Mouse (Mus musculus) kidney, embryonic 16.5 days (tissue): ENCODE results near the gene Pard3. TPM values are rescaled to one million over a fixed set of nuclear protein-coding genes. Genes with fewer than 3 reads are reported as not detected.

Experiments used
- ATAC-seq: fragments of 200-750 bp; cut with Nextera tagmentation; 2 replicates; pipeline ENCODE4 v1.8.0; 2017; ENCODE audit warnings: moderate TSS enrichment; ENCODE audit not compliant: low FRiP score, low TSS enrichment
- H3K27ac ChIP-seq: fragments of 300-500 bp; sonication (generic); 2 replicates; pipeline ENCODE4 v1.5.1; 2014; ENCODE audit warnings: low read length
- H3K27me3 ChIP-seq: fragments of 300-500 bp; sonication (generic); 2 replicates; pipeline ENCODE4 v1.6.1; 2014; ENCODE audit warnings: low read length, control low read depth, mixed read lengths; ENCODE audit not compliant: insufficient read depth
- H3K36me3 ChIP-seq: fragments of 300-500 bp; sonication (generic); 2 replicates; pipeline ENCODE4 v1.6.1; 2014; ENCODE audit warnings: low read length, control low read depth, mixed read lengths; ENCODE audit not compliant: insufficient read depth
- H3K4me1 ChIP-seq: fragments of 300-500 bp; sonication (generic); 2 replicates; pipeline ENCODE4 v1.6.1; 2014; ENCODE audit warnings: low read length, control low read depth, mixed read lengths; ENCODE audit not compliant: insufficient read depth
- H3K4me2 ChIP-seq: fragments of 300-500 bp; sonication (generic); replicated peaks from 2 replicates; pipeline ENCODE4 v1.6.1; 2014; ENCODE audit warnings: low read depth, low read length
- H3K4me3 ChIP-seq: fragments of 300-500 bp; sonication (generic); 2 replicates; pipeline ENCODE4 v1.5.1; 2014; ENCODE audit warnings: mild to moderate bottlenecking, low read length
- H3K9ac ChIP-seq: fragments of 300-500 bp; sonication (generic); replicated peaks from 2 replicates; pipeline ENCODE4 v1.6.1; 2014; ENCODE audit warnings: low read length
- H3K9me3 ChIP-seq: fragments of 300-500 bp; sonication (generic); 2 replicates; pipeline ENCODE4 v1.6.1; 2016; ENCODE audit warnings: low read length, control low read depth
- WGBS: fragments of 180-500 bp; shearing (Covaris S2); extraction: QIAGEN DNeasy Blood & Tissue Kit; methylation state at CpG from one replicate; pipeline ENCODE4 v1.1.7; 2014; 5-methylcytosine and 5-hydroxymethylcytosine counted together
- polyA plus RNA-seq: library from polyadenylated mRNA; unstranded; fragments of >200 nt; fragmentation: Nextera tagmentation; extraction: Ambion mirVana; gene quantifications from 2 replicates; pipeline ENCODE4 v1.2.1, GENCODE M21; 2015

The Pard3 gene
- polyA plus RNA-seq, 1 experiment from 2014 or later = 25.5 TPM

- H3K4me3 ChIP-seq = no peak overlapping the region
- H3K27me3 ChIP-seq = no peaks in the 10 kb centered on the region
- H3K9ac ChIP-seq = no peak overlapping the region
- peaks cover 32% of the 10 kb centered on the region for H3K4me1 ChIP-seq
- no peaks in the 10 kb centered on the region for H3K9me3 ChIP-seq
- H3K4me2 ChIP-seq = no peak overlapping the region
- WGBS = 73% methylated on average over 3 of the region's 3 CpGs
- no peak overlapping the region for H3K27ac ChIP-seq
- no peak for ATAC-seq
- H3K36me3 ChIP-seq = no peaks in the 10 kb centered on the region
Observed at GRCm38 (mm10) chr8:127081297-127081696, 17.6 kb downstream of the Pard3 start.

- Histone ChIP-seq H3K9ac (no peak overlapping the region), H3K4me3 (no peak overlapping the region), H3K27me3 (no peaks in the 10 kb centered on the region), H3K4me1 (peaks cover 27% of the 10 kb centered on the region), H3K9me3 (no peaks in the 10 kb centered on the region), H3K27ac (no peak overlapping the region), H3K36me3 (no peaks in the 10 kb centered on the region), H3K4me2 (no peak overlapping the region)
- 80% methylated on average over 2 of the region's 2 CpGs for WGBS
- ATAC-seq = no peak
Observed at GRCm38 (mm10) chr8:127082486-127082885, 18.8 kb downstream of the Pard3 start.

DNA sequence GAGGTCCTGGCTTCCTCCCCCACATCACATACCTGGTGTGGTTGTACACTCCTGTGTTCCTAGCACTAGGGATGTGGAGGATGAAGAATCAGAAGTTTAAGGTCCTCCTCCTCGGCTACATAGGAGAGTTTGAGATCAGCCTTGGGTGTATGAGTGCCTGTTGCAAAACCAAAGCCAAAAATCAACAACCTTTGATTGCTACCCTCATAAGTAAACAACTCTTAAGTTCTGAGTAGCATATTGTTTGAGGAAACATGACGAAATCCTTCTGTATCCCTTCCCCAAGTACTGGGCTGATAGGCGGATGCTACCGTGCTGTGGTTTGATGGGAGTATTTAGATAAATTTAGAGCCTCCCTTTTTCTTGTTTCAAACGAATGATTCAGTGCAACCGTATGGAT is 20.9 kb downstream of the Pard3 start:
- H3K9me3 ChIP-seq = no peaks in the 10 kb centered on the region
- whole genome bisulfite sequencing = 81% methylated on average over 6 of the region's 6 CpGs

GRCm38 (mm10) chr8:127087434-127087833 is 23.7 kb downstream of the Pard3 start:
- Histone ChIP-seq H3K4me2 (no peak overlapping the region), H3K4me3 (no peak overlapping the region), H3K36me3 (no peaks in the 10 kb centered on the region), H3K27me3 (no peaks in the 10 kb centered on the region), H3K4me1 (peaks cover 39% of the 10 kb centered on the region), H3K9me3 (no peaks in the 10 kb centered on the region), H3K9ac (no peak overlapping the region), H3K27ac (no peak overlapping the region)
- WGBS = 74% methylated on average over 1 of the region's 1 CpGs
- ATAC-seq = no peak

More for the DNA sequence above, 20.9 kb downstream of the Pard3 start:
- no peak overlapping the region for H3K4me2 ChIP-seq
- H3K9ac ChIP-seq = no peak overlapping the region
- no peak overlapping the region for H3K4me3 ChIP-seq
- no peak overlapping the region for H3K27ac ChIP-seq
- H3K4me1 ChIP-seq = peaks cover 38% of the 10 kb centered on the region
- H3K27me3 ChIP-seq = no peaks in the 10 kb centered on the region
- no peaks in the 10 kb centered on the region for H3K36me3 ChIP-seq
- ATAC-seq = no peak

DNA sequence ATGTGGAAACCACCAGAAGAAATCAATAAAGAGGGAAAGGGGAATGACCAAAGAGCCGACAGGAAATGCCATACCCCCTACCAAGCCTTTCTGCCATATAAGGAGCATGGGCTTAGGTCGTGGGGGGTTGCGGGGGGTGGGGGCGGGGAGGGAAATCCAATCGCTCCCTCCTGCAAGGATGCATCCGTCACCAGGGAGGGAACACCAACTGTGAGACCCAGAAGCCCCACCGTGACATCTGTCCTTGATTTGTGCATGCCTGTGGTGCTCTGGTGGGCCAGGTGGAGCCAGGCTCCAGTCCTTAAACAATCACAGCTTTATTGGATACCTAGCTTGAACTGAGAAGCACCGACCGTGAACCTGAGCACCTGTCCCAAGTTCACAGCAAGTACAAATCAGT is 24.7 kb downstream of the Pard3 start:
- H3K4me1 ChIP-seq = peaks cover 46% of the 10 kb centered on the region
- H3K27ac ChIP-seq = no peak overlapping the region
- no peak for ATAC-seq
- H3K27me3 ChIP-seq = no peaks in the 10 kb centered on the region
- 4% methylated on average over 8 of the region's 9 CpGs for whole genome bisulfite sequencing
- no peak overlapping the region for H3K4me3 ChIP-seq
- H3K9me3 ChIP-seq = no peaks in the 10 kb centered on the region
- no peak overlapping the region for H3K4me2 ChIP-seq
- no peaks in the 10 kb centered on the region for H3K36me3 ChIP-seq
- H3K9ac ChIP-seq = no peak overlapping the region

- Histone ChIP-seq H3K27me3 (no peaks in the 10 kb centered on the region), H3K4me2 (no peak overlapping the region), H3K9me3 (no peaks in the 10 kb centered on the region), H3K4me1 (peaks cover 46% of the 10 kb centered on the region), H3K4me3 (no peak overlapping the region), H3K36me3 (no peaks in the 10 kb centered on the region), H3K27ac (no peak overlapping the region), H3K9ac (no peak overlapping the region)
- no peak for ATAC-seq
- WGBS = 20% methylated on average over 8 of the region's 8 CpGs
Observed at GRCm38 (mm10) chr8:127089021-127089420, 25.3 kb downstream of the Pard3 start.

- no peak overlapping the region for H3K4me2 ChIP-seq
- no peak for ATAC-seq
- no peak overlapping the region for H3K9ac ChIP-seq
- H3K36me3 ChIP-seq = no peaks in the 10 kb centered on the region
- 71% methylated on average over 4 of the region's 4 CpGs for WGBS
- no peaks in the 10 kb centered on the region for H3K9me3 ChIP-seq
- H3K27ac ChIP-seq = no peak overlapping the region
- peaks cover 46% of the 10 kb centered on the region for H3K4me1 ChIP-seq
- no peaks in the 10 kb centered on the region for H3K27me3 ChIP-seq
- H3K4me3 ChIP-seq = no peak overlapping the region
Observed at GRCm38 (mm10) chr8:127090435-127090834, 26.7 kb downstream of the Pard3 start.

GRCm38 (mm10) chr8:127091936-127092335 is 28.2 kb downstream of the Pard3 start:
- no peaks in the 10 kb centered on the region for H3K27me3 ChIP-seq
- H3K4me1 ChIP-seq = peaks cover 46% of the 10 kb centered on the region
- H3K27ac ChIP-seq = no peak overlapping the region
- no peaks in the 10 kb centered on the region for H3K36me3 ChIP-seq
- no peak for ATAC-seq
- no peak overlapping the region for H3K9ac ChIP-seq
- H3K9me3 ChIP-seq = no peaks in the 10 kb centered on the region
- WGBS = 88% methylated on average over 3 of the region's 3 CpGs
- no peak overlapping the region for H3K4me3 ChIP-seq
- no peak overlapping the region for H3K4me2 ChIP-seq

DNA sequence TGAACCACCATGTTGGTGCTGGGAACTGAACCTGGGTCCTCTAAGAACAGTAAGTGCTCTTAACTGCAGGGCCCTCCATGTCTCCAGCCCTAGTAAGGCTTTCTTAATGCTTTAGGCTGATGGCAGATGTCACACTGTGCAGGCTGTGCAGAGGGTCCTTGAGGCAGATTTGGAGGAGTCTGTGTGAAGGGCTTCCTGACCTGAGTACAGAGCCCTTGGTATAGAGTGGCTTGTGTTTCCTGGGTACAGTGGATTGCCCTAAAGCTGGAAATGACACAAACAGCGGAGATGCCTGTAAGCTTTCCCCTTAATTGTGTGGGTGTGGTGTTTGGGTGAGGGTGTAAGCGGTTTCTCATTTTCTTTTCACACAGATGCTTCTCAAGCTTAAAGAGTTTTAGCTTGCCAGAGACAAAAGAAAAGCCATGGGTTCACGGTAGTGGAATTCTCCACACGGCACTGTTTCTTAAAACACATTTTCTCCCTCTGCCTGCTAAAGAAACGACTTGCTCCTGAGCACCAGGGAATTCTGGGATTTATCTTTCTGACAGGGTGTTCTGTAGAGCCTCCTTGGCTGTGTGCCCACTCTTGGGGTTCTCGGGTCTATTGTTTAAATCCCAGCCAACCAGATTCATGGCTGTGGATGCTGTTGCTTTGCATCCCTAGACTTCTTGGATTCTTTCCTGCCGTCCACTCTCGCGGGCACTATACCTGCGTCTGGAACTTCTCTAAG is 28.9 kb downstream of the Pard3 start:
- Histone ChIP-seq H3K4me1 (peaks cover 42% of the 10 kb centered on the region), H3K36me3 (no peaks in the 10 kb centered on the region), H3K4me3 (no peak overlapping the region), H3K27me3 (no peaks in the 10 kb centered on the region), H3K4me2 (peak overlapping the region; percentile 30; the same call in 1 of the 2 replicates), H3K27ac (no peak overlapping the region; the same call in 1 of the 2 replicates), H3K9me3 (no peaks in the 10 kb centered on the region), H3K9ac (no peak overlapping the region)
- WGBS = 44% methylated on average over 10 of the region's 10 CpGs
- ATAC-seq = 0 out of 2 replicates have a peak, but pooled peaks have one; percentile 15

GRCm38 (mm10) chr8:127093113-127093426 is 29.4 kb downstream of the Pard3 start:
- ATAC-seq = no peak
- Histone ChIP-seq H3K9ac (no peak overlapping the region), H3K27ac (no peak overlapping the region; the same call in 1 of the 2 replicates), H3K4me1 (peaks cover 37% of the 10 kb centered on the region), H3K4me2 (peak overlapping the region; percentile 30; the same call in 1 of the 2 replicates), H3K9me3 (no peaks in the 10 kb centered on the region), H3K4me3 (no peak overlapping the region), H3K27me3 (no peaks in the 10 kb centered on the region), H3K36me3 (no peaks in the 10 kb centered on the region)
- WGBS = 43% methylated on average over 3 of the region's 3 CpGs
